Mouse (Mus musculus): Measurements from ENCODE around the gene Slc6a19. TPM values are rescaled to one million over a fixed set of nuclear protein-coding genes. Genes with fewer than 3 reads are reported as not detected.
A peak's percentile ranks its signal among the peaks of the same experiment; 100 is the strongest.

Gene Slc6a19
- total and polyA plus RNA-seq, 2 experiments, result 0.28 to 0.33 TPM

DNA sequence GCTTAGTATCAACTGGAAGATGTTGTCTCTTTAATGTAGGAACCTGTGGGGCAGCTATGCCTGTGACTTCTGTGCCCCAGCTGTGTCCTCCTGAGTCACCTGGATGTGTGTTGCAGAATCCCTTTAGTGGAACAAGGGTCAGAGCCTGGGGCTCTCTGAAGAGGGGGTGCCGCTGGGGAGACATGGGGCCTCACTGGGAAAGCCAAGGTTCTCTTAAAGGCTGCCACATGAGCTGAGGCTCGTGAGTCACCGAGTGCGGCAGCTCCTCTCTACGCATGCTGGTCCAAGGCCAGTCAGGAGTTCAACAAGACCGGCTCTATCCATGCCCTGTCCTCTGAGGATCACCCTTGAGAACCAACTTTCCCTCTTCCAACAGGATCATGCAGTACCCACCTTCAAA lies 5.0 kb downstream of the Slc6a19 start:
- DNase-seq (ENCODE audit: extremely low read depth, low read depth, low spot score), result no peak
- no peak overlapping the region for H3K4me3 ChIP-seq (ENCODE audit: insufficient read depth, low read depth, low read length)

DNA sequence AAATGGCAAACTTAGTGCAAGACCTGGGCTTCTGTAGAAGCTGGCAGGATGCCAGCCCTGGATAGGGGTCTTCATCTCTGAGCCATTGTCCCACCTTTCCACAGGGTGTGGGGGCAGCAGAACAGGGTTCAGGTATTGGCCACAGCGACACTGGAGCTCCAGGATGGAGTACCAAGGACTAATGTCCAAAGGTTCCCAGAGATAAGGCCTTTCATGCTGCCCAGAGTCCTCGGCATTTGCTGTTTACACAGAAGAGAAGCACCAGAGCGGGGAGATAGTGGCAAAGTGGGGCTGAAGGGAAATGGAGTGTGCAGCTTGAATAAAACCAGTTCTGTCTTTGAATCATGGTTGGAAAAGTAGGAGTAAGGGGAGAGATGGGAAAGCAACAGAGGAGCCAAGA lies 8.1 kb downstream of the Slc6a19 start:
- 11% methylated on average over 3 of the region's 3 CpGs for WGBS
- Histone ChIP-seq H3K36me3 (ENCODE audit: control insufficient read depth, insufficient read depth, low read length) (no peaks in the 10 kb centered on the region), H3K4me1 (ENCODE audit: control insufficient read depth, insufficient read depth, low read length) (no peaks in the 10 kb centered on the region), H3K9ac (ENCODE audit: low read depth, low read length) (no peak overlapping the region), H3K27ac (replicated peaks; ENCODE audit: insufficient read depth, low read depth, low read length) (no peak overlapping the region), H3K4me3 (ENCODE audit: insufficient read depth, low read depth, low read length) (no peak overlapping the region), H3K79me2 (ENCODE audit: control insufficient read depth, insufficient read depth, low read length) (no peaks in the 10 kb centered on the region), H3K27me3 (ENCODE audit: control insufficient read depth, insufficient read depth, low read length) (no peaks in the 10 kb centered on the region)
- DNase-seq (ENCODE audit: extremely low read depth, low read depth, low spot score), result peak; percentile 51
- TF ChIP-seq POLR2A (IDR thresholded peaks at IDR 0.05; ENCODE audit: extremely low read depth, insufficient read depth, low read length), result no peak
- no peak for TF ChIP-seq CTCF (IDR thresholded peaks at IDR 0.05; ENCODE audit: low read depth, low read length)

More for the DNA sequence above, 5.0 kb downstream of the Slc6a19 start:
- Histone ChIP-seq H3K79me2 (ENCODE audit: control insufficient read depth, insufficient read depth, low read length) (no peaks in the 10 kb centered on the region), H3K9ac (ENCODE audit: low read depth, low read length) (no peak overlapping the region), H3K4me1 (ENCODE audit: control insufficient read depth, insufficient read depth, low read length) (no peaks in the 10 kb centered on the region), H3K36me3 (ENCODE audit: control insufficient read depth, insufficient read depth, low read length) (no peaks in the 10 kb centered on the region), H3K27me3 (ENCODE audit: control insufficient read depth, insufficient read depth, low read length) (no peaks in the 10 kb centered on the region), H3K27ac (replicated peaks; ENCODE audit: insufficient read depth, low read depth, low read length) (no peak overlapping the region)
- 97% methylated on average over 6 of the region's 6 CpGs for WGBS
- no peak for TF ChIP-seq CTCF (IDR thresholded peaks at IDR 0.05; ENCODE audit: low read depth, low read length)
- TF ChIP-seq POLR2A (IDR thresholded peaks at IDR 0.05; ENCODE audit: extremely low read depth, insufficient read depth, low read length), result no peak

DNA sequence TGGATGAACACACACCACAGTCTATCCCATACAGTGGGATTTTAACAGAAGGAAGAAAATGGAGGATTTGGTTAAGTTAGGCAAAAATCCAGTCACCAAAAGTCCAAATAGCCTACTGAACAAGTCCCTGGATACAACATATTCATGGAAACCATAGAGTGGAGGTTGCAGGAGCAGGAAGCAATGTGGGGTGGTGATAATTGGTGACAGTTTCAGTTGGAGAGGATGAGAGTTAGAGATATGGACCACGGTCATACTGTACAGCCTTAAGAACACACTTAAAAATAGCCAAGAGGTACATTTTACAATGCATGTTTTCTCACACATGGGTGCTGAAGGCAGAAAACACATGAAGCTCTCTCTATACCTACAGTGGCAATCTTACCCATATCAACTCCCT lies 9.7 kb downstream of the Slc6a19 start:
- TF ChIP-seq POLR2A (IDR thresholded peaks at IDR 0.05; ENCODE audit: extremely low read depth, insufficient read depth, low read length) (no peak), CTCF (IDR thresholded peaks at IDR 0.05; ENCODE audit: low read depth, low read length) (no peak)
- Histone ChIP-seq H3K27ac (replicated peaks; ENCODE audit: insufficient read depth, low read depth, low read length) (no peak overlapping the region), H3K36me3 (ENCODE audit: control insufficient read depth, insufficient read depth, low read length) (no peaks in the 10 kb centered on the region)

DNA sequence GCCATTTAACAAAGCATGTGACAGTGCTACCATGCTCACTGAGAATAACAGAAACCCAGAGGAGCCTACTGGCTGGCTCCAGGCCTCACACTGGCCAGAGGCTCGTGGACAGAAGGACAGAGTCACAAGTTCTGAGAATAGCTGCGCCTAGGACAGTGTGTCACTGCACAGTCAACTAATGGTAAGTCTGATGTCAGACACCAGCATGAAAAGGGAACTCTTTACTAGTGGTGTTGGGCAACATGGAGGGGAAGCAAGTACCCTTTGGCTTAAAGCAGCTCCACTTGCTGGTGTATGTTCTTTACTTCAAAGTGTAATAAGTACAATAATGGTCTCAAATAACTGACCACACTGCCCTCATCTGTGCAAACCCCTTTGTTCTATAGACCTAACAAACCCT lies 11.3 kb downstream of the Slc6a19 start:
- no peaks in the 10 kb centered on the region for H3K79me2 ChIP-seq (ENCODE audit: control insufficient read depth, insufficient read depth, low read length)
- H3K9ac ChIP-seq (ENCODE audit: low read depth, low read length), result no peak overlapping the region
- H3K4me1 ChIP-seq (ENCODE audit: control insufficient read depth, insufficient read depth, low read length), result no peaks in the 10 kb centered on the region
- TF ChIP-seq POLR2A (IDR thresholded peaks at IDR 0.05; ENCODE audit: extremely low read depth, insufficient read depth, low read length) (no peak), CTCF (IDR thresholded peaks at IDR 0.05; ENCODE audit: low read depth, low read length) (no peak)
- H3K27me3 ChIP-seq (ENCODE audit: control insufficient read depth, insufficient read depth, low read length), result no peaks in the 10 kb centered on the region
- 68% methylated on average over 2 of the region's 2 CpGs for WGBS
- H3K4me3 ChIP-seq (ENCODE audit: insufficient read depth, low read depth, low read length), result no peak overlapping the region
- no peak overlapping the region for H3K27ac ChIP-seq (replicated peaks; ENCODE audit: insufficient read depth, low read depth, low read length)
- DNase-seq (ENCODE audit: extremely low read depth, low read depth, low spot score), result no peak
- no peaks in the 10 kb centered on the region for H3K36me3 ChIP-seq (ENCODE audit: control insufficient read depth, insufficient read depth, low read length)

More for the DNA sequence above, 9.7 kb downstream of the Slc6a19 start:
- 69% methylated on average over 1 of the region's 1 CpGs for WGBS
- H3K27me3 ChIP-seq (ENCODE audit: control insufficient read depth, insufficient read depth, low read length), result no peaks in the 10 kb centered on the region
- H3K4me1 ChIP-seq (ENCODE audit: control insufficient read depth, insufficient read depth, low read length), result no peaks in the 10 kb centered on the region
- no peak overlapping the region for H3K9ac ChIP-seq (ENCODE audit: low read depth, low read length)
- H3K4me3 ChIP-seq (ENCODE audit: insufficient read depth, low read depth, low read length), result no peak overlapping the region
- no peaks in the 10 kb centered on the region for H3K79me2 ChIP-seq (ENCODE audit: control insufficient read depth, insufficient read depth, low read length)
- no peak for DNase-seq (ENCODE audit: extremely low read depth, low read depth, low spot score)

DNA sequence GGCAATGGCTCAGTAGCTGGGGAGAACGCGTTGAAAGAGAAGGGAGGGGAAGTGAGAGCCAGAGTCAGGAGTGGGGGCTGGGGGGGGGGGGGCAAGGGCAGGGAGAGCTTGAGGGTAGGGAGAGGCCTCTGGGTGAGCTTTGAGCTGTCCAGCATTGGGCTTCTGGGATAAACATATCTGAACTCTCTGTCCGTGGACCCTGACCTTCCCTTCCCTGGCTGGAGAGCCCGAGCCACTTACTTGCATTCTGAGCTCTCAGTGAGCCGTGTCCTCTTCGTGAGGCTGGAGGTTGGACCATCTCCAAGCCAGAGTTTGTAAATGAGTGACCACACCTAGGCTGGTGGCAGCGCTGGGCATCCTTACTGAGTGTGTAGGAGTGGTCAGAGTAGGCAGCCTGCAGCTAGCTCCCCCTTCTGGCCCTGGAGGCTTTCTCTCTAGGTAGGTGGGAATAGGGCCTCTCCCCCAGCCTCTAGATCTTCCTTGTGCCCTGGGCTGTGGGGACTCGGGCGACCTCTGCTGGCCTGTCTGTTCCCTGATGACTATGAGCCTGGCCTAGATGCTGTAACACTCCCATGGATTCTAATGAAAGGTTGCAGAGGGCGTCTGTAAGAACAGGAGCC lies 12.3 kb downstream of the Slc6a19 start:
- DNase-seq (ENCODE audit: extremely low read depth, low read depth, low spot score), result peak; percentile 90
- Histone ChIP-seq H3K4me1 (ENCODE audit: control insufficient read depth, insufficient read depth, low read length) (no peaks in the 10 kb centered on the region), H3K36me3 (ENCODE audit: control insufficient read depth, insufficient read depth, low read length) (no peaks in the 10 kb centered on the region), H3K9ac (ENCODE audit: low read depth, low read length) (no peak overlapping the region), H3K79me2 (ENCODE audit: control insufficient read depth, insufficient read depth, low read length) (no peaks in the 10 kb centered on the region), H3K27ac (replicated peaks; ENCODE audit: insufficient read depth, low read depth, low read length) (no peak overlapping the region), H3K27me3 (ENCODE audit: control insufficient read depth, insufficient read depth, low read length) (no peaks in the 10 kb centered on the region), H3K4me3 (ENCODE audit: insufficient read depth, low read depth, low read length) (no peak overlapping the region)
- TF ChIP-seq CTCF (IDR thresholded peaks at IDR 0.05; ENCODE audit: low read depth, low read length), result peak; percentile 81
- no peak for TF ChIP-seq POLR2A (IDR thresholded peaks at IDR 0.05; ENCODE audit: extremely low read depth, insufficient read depth, low read length)
- 7% methylated on average over 10 of the region's 10 CpGs for WGBS

DNA sequence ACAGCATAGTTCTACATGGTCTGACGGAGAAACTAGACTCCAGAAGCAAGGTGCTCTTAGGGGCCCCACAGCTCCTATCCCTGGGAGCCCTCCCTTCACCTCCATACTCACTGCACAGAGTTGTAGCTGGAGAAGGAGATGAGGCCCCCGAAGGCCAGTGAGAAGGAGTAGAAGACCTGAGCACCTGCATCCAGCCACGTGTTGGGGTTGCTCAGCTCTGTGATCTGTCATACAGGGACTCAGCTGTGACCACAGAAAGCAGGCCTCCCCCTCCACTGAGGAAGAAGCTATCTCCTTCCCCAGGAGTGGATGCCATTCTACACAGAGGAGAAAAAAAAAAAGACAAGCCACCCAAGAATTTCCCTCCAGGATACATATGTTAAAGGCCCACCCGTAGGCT lies 15.7 kb downstream of the Slc6a19 start:
- H3K36me3 ChIP-seq (ENCODE audit: control insufficient read depth, insufficient read depth, low read length), result no peaks in the 10 kb centered on the region
- no peak overlapping the region for H3K4me3 ChIP-seq (ENCODE audit: insufficient read depth, low read depth, low read length)
- H3K9ac ChIP-seq (ENCODE audit: low read depth, low read length), result no peak overlapping the region
- H3K27me3 ChIP-seq (ENCODE audit: control insufficient read depth, insufficient read depth, low read length), result no peaks in the 10 kb centered on the region
- DNase-seq (ENCODE audit: extremely low read depth, low read depth, low spot score), result no peak
- WGBS, result 80% methylated on average over 4 of the region's 4 CpGs
- H3K27ac ChIP-seq (replicated peaks; ENCODE audit: insufficient read depth, low read depth, low read length), result no peak overlapping the region
- TF ChIP-seq POLR2A (IDR thresholded peaks at IDR 0.05; ENCODE audit: extremely low read depth, insufficient read depth, low read length), result no peak
- TF ChIP-seq CTCF (IDR thresholded peaks at IDR 0.05; ENCODE audit: low read depth, low read length), result no peak
- no peaks in the 10 kb centered on the region for H3K79me2 ChIP-seq (ENCODE audit: control insufficient read depth, insufficient read depth, low read length)
- H3K4me1 ChIP-seq (ENCODE audit: control insufficient read depth, insufficient read depth, low read length), result no peaks in the 10 kb centered on the region

Data from liver, adult 2 months (tissue).